Mouse (Mus musculus): ENCODE measurements around the gene Mob2. TPM values are rescaled to one million over a fixed set of nuclear protein-coding genes. Genes with fewer than 3 reads are reported as not detected.
A peak's percentile ranks its signal among the peaks of the same experiment; 100 is the strongest.

The Mob2 gene
- 67.8 and 74.4 TPM in 2 replicates for polyA plus RNA-seq (2016; fragmentation: Nextera tagmentation; extraction: Ambion mirVana)

GRCm38 (mm10) chr7:142060931-142061565 is at the start of gene Mob2:
Gene Mob2, minus strand, starts transcription at chr7:142061065.
- H3K4me1 ChIP-seq, result peaks cover 19% of the 10 kb centered on the region
- peak within 1 kb of the TSS; percentile 94 for H3K4me3 ChIP-seq
- H3K27ac ChIP-seq, result peak within 1 kb of the TSS; percentile 90
- WGBS, result under 1% methylated on average over 49 of the region's 49 CpGs
- no peaks in the 10 kb centered on the region for H3K27me3 ChIP-seq (ENCODE audit: low read depth, poor library complexity, severe bottlenecking)
- H3K9me3 ChIP-seq (replicated peaks), result no peaks in the 10 kb centered on the region
- peak; percentile 96 for DNase-seq (ENCODE audit: low spot score)
- peaks cover 10% of the 10 kb centered on the region for H3K36me3 ChIP-seq

- Histone ChIP-seq H3K4me3 (no peak overlapping the region), H3K27ac (no peak overlapping the region), H3K9me3 (replicated peaks) (no peaks in the 10 kb centered on the region), H3K36me3 (no peaks in the 10 kb centered on the region), H3K27me3 (ENCODE audit: low read depth, poor library complexity, severe bottlenecking) (peaks cover 4% of the 10 kb centered on the region), H3K4me1 (peaks cover 9% of the 10 kb centered on the region; the same call in 1 of the 2 replicates)
- DNase-seq (ENCODE audit: low spot score), result no peak
- 68% methylated on average over 5 of the region's 5 CpGs for WGBS
Observed at GRCm38 (mm10) chr7:142104747-142105146, 43.9 kb upstream of the Mob2 start.

GRCm38 (mm10) chr7:142097776-142098175 is 36.9 kb upstream of the Mob2 start:
- 14% methylated on average over 9 of the region's 9 CpGs for WGBS
- H3K9me3 ChIP-seq (replicated peaks), result no peaks in the 10 kb centered on the region
- H3K4me1 ChIP-seq, result peaks cover 19% of the 10 kb centered on the region
- H3K4me3 ChIP-seq, result no peak overlapping the region
- DNase-seq (ENCODE audit: low spot score), result peak; percentile 81
- peaks cover 73% of the 10 kb centered on the region for H3K27me3 ChIP-seq (ENCODE audit: low read depth, poor library complexity, severe bottlenecking)
- no peak overlapping the region for H3K27ac ChIP-seq
- no peaks in the 10 kb centered on the region for H3K36me3 ChIP-seq

- Histone ChIP-seq H3K27ac (no peak overlapping the region), H3K4me3 (no peak overlapping the region), H3K27me3 (ENCODE audit: low read depth, poor library complexity, severe bottlenecking) (peaks cover 83% of the 10 kb centered on the region), H3K36me3 (no peaks in the 10 kb centered on the region), H3K9me3 (replicated peaks) (no peaks in the 10 kb centered on the region), H3K4me1 (peaks cover 24% of the 10 kb centered on the region)
- no peak for DNase-seq (ENCODE audit: low spot score)
- WGBS, result 71% methylated on average over 4 of the region's 4 CpGs
Observed at GRCm38 (mm10) chr7:142096701-142097100, 35.8 kb upstream of the Mob2 start.

GRCm38 (mm10) chr7:142095183-142095931 is 34.5 kb upstream of the Mob2 start, which contains the start of gene Dusp8:
Gene Dusp8, minus strand, starts transcription at chr7:142095843.
- Histone ChIP-seq H3K27me3 (ENCODE audit: low read depth, poor library complexity, severe bottlenecking) (peaks cover 97% of the 10 kb centered on the region), H3K9me3 (replicated peaks) (no peaks in the 10 kb centered on the region), H3K36me3 (no peaks in the 10 kb centered on the region), H3K4me3 (peak within 1 kb of the TSS; percentile 82), H3K27ac (peak within 1 kb of the TSS; percentile 71), H3K4me1 (peaks cover 25% of the 10 kb centered on the region)
- peak; percentile 90 for DNase-seq (ENCODE audit: low spot score)
- WGBS, result 1% methylated on average over 63 of the region's 63 CpGs

- Histone ChIP-seq H3K9me3 (replicated peaks) (no peaks in the 10 kb centered on the region), H3K4me3 (peak overlapping the region; percentile 82), H3K27ac (peak overlapping the region; percentile 71), H3K27me3 (ENCODE audit: low read depth, poor library complexity, severe bottlenecking) (peaks cover 99% of the 10 kb centered on the region), H3K4me1 (peaks cover 30% of the 10 kb centered on the region), H3K36me3 (no peaks in the 10 kb centered on the region)
- no peak for DNase-seq (ENCODE audit: low spot score)
- WGBS, result 2% methylated on average over 89 of the region's 89 CpGs
Observed at GRCm38 (mm10) chr7:142094301-142095143, 33.7 kb upstream of the Mob2 start.

GRCm38 (mm10) chr7:142093696-142094240 is 32.9 kb upstream of the Mob2 start:
- no peak for DNase-seq (ENCODE audit: low spot score)
- 33% methylated on average over 6 of the region's 6 CpGs for WGBS
- Histone ChIP-seq H3K4me1 (peaks cover 37% of the 10 kb centered on the region), H3K27me3 (ENCODE audit: low read depth, poor library complexity, severe bottlenecking) (peaks cover 99% of the 10 kb centered on the region), H3K9me3 (replicated peaks) (no peaks in the 10 kb centered on the region), H3K36me3 (no peaks in the 10 kb centered on the region), H3K4me3 (peak overlapping the region; percentile 82), H3K27ac (no peak overlapping the region)

- H3K27me3 ChIP-seq (ENCODE audit: low read depth, poor library complexity, severe bottlenecking), result peaks cover 100% of the 10 kb centered on the region
- no peak overlapping the region for H3K4me3 ChIP-seq
- H3K36me3 ChIP-seq, result no peaks in the 10 kb centered on the region
- no peak overlapping the region for H3K27ac ChIP-seq
- 73% methylated on average over 1 of the region's 1 CpGs for WGBS
- H3K4me1 ChIP-seq, result peaks cover 44% of the 10 kb centered on the region
- DNase-seq (ENCODE audit: low spot score), result no peak
- no peaks in the 10 kb centered on the region for H3K9me3 ChIP-seq (replicated peaks)
Observed at GRCm38 (mm10) chr7:142092991-142093390, 32.1 kb upstream of the Mob2 start.

- DNase-seq (ENCODE audit: low spot score), result no peak
- H3K27ac ChIP-seq, result no peak overlapping the region
- no peak overlapping the region for H3K4me3 ChIP-seq
- H3K36me3 ChIP-seq, result no peaks in the 10 kb centered on the region
- no peaks in the 10 kb centered on the region for H3K9me3 ChIP-seq (replicated peaks)
- H3K27me3 ChIP-seq (ENCODE audit: low read depth, poor library complexity, severe bottlenecking), result peaks cover 99% of the 10 kb centered on the region
- H3K4me1 ChIP-seq, result peaks cover 44% of the 10 kb centered on the region
- WGBS, result 5% methylated on average over 4 of the region's 4 CpGs
Observed at GRCm38 (mm10) chr7:142091848-142092247, 31.0 kb upstream of the Mob2 start.

- H3K9me3 ChIP-seq (replicated peaks), result no peaks in the 10 kb centered on the region
- H3K36me3 ChIP-seq, result no peaks in the 10 kb centered on the region
- H3K27me3 ChIP-seq (ENCODE audit: low read depth, poor library complexity, severe bottlenecking), result peaks cover 97% of the 10 kb centered on the region
- 59% methylated on average over 17 of the region's 17 CpGs for WGBS
- H3K4me3 ChIP-seq, result no peak overlapping the region
- no peak overlapping the region for H3K27ac ChIP-seq
- no peak for DNase-seq (ENCODE audit: low spot score)
- H3K4me1 ChIP-seq, result peaks cover 34% of the 10 kb centered on the region
Observed at GRCm38 (mm10) chr7:142089648-142090447, 29.0 kb upstream of the Mob2 start.

- H3K9me3 ChIP-seq (replicated peaks), result no peaks in the 10 kb centered on the region
- H3K27ac ChIP-seq, result no peak overlapping the region
- 3% methylated on average over 5 of the region's 5 CpGs for WGBS
- H3K36me3 ChIP-seq, result no peaks in the 10 kb centered on the region
- peaks cover 97% of the 10 kb centered on the region for H3K27me3 ChIP-seq (ENCODE audit: low read depth, poor library complexity, severe bottlenecking)
- DNase-seq (ENCODE audit: low spot score), result peak; percentile 59
- peaks cover 34% of the 10 kb centered on the region for H3K4me1 ChIP-seq
- H3K4me3 ChIP-seq, result no peak overlapping the region
Observed at GRCm38 (mm10) chr7:142088886-142089285, 28.0 kb upstream of the Mob2 start.
